Mouse (Mus musculus) embryonic facial prominence, embryonic 10.5 days (tissue): ENCODE measurements at regions not wholly inside any gene's neighbourhood (a gene's known extent, or its start where the extent isn't known, plus 50 kb on each side); places are given as distances from the start of the nearest gene placed in this dataset. TPM values are rescaled to one million over a fixed set of nuclear protein-coding genes. Genes with fewer than 3 reads are reported as not detected.
A peak's percentile ranks its signal among the peaks of the same experiment; 100 is the strongest.

Experiments used
- microRNA counts: library from miRNA; unstranded; fragments of <30 nt; microRNA quantifications from one replicate; lab custom pipeline; 2017
- microRNA-seq: library from miRNA; unstranded; fragments of <30 nt; microRNA quantifications from one replicate; pipeline ENCODE4, GENCODE M21; 2017

MicroRNA genes in the stretch of these regions (microRNA counts, 519-probe panel; counts per million panel counts)
- 188 counts per million, percentile 57 among the panel's probes with 10 or more counts for microRNA mmu-miR-802 (lab: Ali Mortazavi, UCI)

Small RNA genes in the stretch of these regions (microRNA-seq; reads per million reads assigned to microRNA genes)
- gene Gm28003 (not detected), gene Mir802 (not detected)
